Mouse (Mus musculus) cerebellum, adult (tissue): Measurements from ENCODE around the gene Yy2.
A peak's percentile ranks its signal among the peaks of the same experiment; 100 is the strongest.

Source experiments
- ATAC-seq: cut with Nextera tagmentation; 2 replicates; pipeline ENCODE4 v1.9.2; 2017; ENCODE audit warnings: mild to moderate bottlenecking, moderate library complexity, mixed read lengths; ENCODE audit not compliant: insufficient number of reproducible peaks, low FRiP score, low TSS enrichment

Gene Yy2

DNA sequence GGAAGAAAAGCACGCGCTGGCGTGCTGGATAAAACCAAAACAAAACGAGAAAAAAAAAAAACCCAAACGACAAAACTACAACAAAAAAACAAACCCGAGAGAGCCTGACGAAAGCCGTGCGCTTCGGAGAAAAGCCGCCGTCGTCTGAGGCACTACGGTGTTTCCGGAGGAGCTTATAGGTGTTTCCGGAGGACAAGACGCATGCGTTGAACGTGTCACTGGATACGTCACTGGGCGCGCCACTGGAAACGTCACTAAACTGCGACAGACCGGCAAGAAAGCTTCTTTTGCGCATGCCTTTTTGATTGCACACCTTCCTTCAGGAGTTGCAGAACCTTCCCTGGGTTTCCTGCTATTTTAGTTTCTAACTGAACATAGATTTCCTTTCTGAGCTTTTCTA lies at the start of gene Yy2:
TSS of gene Yy2 (minus strand) at position 146 of the 400 bp plus-strand sequence.
- ATAC-seq = no peak

DNA sequence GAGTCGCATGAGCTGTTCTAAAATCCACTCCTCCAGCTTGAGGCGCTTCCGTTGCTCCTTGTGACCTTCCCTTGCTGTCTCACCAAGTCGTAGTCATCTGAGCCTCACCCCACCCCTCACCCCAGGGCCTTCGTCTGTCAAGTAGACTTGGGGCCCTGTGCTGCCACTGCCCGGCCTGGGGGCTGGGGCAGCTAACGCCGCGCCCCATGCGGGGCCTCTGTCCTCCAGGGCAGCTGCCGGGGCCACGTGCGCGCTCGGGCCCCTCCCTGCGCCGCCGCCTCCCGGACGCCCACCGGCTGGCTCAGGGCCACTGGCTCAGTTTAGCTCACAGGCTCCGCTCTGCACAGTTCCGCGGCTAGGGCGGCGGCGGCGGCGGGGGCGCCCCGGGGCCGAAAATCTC lies 44.1 kb upstream of the Yy2 start:
- no peak for ATAC-seq

DNA sequence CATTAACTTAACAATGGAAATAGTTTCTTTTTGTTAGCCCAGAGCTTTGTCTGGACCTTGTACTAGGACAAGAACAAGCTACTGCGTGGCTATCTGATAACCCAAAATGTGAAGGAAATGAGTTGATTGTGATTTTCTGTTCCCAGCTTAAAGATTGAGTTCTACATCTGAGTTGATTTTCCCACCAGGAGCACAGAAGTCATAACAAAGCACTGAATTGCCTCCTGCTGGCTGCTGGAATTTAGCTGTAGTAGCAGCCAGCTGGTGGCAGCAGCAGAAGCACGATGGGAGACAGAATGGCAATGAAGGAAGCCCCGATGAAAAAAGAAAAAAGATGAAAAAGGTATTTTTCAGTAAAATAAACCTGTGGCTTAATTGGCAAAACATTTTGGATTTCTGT lies 32.7 kb upstream of the Yy2 start:
- no peak for ATAC-seq

DNA sequence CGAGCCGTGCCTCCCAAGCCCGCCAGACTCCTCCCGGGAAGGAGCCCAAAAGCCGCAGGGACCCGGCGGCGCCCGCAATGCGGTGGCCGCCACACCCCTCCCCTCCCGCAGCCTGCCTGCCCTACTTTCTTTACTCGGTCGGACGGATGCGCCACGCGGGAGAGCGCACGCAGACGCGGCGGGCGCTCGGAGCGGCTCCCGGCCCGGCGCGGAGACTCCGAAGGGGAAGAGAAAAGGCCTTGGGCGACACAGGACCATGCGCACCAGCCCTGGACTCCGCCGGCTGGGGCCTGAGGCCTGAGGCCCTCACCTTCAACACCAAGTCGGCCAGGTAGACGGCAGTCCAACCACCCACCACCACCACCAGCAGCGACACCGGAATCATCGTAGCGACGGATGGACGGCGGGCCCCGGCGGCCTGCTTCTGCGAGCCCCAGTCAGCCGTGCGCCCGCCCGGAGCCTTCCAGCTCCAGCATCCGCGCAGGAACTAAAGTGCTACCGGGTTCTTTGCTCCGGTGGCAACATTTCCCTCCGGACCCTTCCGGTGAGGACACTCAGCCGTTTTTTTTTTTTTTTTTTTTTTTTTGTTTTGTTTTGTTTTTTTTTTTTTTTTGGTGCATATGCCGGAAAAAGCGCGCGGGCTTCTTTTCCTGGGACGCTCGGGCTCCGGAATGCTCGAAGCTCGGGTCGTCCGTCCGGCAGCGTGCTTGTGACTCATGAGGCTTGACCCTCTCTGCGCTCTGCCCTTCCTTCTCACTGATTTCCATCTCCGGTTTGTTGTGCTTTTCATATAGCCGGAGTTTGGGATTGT lies 29.6 kb upstream of the Yy2 start, which contains the start of gene Mbtps2:
TSS of gene Mbtps2 (minus strand) at position 530 of the 811 bp plus-strand sequence.
- peak; percentile 78 for ATAC-seq

DNA sequence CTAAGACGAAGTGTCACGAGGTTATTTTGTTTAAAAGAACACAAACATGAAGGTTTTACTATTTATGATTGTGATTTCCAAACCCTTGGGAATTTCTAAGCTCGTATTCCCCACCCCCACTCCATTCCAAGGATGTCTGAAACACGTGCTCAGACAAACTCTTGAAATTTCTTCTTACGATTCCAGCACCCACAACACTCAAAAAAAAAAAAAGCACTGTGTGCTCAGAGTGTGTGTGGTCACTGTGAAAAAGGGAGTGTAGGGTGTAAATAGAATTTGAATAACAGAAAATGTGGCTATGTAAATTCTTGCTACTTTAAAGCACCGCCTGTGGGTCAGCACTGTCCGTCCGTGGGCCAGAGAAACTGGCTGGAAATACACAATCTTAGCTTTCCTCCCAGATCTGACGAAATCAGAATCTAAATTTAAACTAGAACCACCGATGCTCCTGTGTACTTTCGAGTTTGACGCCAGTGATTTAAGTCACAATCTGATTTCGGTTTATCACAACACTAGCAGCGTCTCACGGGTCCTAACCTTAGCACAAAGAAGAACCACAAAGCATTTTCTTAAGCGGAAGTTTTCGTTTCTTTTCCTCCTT lies 28.9 kb upstream of the Yy2 start:
- peak; percentile 41; the same call in 1 of the 2 replicates for ATAC-seq

DNA sequence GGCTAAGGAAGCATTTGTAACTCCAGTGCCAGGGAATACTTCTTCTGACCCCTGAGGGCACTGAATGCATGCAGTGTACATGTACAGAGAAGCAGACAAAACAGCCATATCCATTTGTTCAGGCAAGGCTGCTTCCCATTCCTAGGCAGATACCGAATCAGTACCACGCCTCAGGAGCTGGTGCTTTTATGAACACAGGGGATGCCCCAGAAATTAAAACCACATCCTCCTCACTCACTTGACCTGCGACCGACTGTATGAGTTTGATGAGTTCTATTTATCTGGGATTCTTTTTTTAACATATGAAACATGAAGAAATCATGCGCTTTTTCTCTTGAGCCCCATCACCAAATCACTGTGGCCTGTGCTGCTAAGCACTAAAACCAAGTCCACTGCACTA lies 28.0 kb upstream of the Yy2 start:
- no peak for ATAC-seq

DNA sequence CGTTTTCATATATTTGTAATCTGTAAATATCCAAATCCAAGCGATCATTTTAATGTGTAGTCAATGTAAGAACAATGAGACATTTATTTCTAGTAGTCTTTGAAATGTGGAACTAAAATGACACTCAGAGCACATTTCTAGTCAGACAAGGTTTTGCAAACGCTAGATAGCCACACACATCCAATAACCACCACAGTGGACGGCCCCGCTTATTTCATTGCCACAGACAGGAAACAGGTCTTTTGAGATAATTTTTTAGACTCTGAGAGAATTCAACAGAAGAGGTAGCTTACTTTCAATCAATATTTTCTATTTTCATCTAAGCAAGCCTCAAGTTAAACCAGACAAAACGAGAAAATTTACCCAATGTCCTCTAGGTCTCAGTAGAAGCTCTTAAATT lies 27.1 kb upstream of the Yy2 start:
- ATAC-seq = no peak

DNA sequence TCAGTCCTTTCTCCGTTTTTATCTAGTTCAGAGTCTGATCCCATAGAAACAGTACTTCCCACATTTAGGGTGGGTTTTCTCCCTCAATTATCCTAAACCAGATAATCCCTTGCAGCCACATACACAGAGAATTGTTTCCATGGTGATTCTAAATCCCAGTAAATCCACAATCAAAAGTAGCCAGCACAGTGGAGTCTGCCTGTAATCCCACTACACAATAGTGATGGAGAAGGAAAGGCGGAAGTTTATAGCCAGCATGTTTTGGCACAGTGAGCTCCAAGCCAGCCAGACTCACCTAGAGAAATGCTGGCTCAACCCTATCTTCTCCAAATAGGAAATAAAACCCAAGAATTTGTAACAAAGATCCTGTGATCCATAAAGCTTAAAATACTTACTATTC lies 25.8 kb upstream of the Yy2 start:
- no peak for ATAC-seq

DNA sequence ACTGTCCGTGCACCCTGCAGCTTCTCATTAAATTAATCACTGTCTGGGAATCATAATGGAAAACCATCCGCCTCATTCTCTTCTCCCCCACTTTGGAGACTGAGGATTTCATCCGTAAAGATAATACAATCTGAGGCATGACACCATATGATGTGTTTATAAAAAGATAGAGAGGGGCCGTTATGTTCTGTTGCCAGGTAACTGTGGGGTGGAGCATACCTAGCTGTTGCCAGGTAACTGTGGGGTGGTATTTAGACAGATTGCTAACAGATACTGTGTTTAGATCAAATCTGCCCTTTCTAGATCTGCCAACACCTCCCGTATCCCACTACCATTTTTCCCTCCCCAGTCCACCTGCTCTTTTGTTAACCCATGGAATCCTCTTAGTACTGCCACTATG lies 18.2 kb upstream of the Yy2 start:
- ATAC-seq = peak; percentile 52; the same call in 1 of the 2 replicates

DNA sequence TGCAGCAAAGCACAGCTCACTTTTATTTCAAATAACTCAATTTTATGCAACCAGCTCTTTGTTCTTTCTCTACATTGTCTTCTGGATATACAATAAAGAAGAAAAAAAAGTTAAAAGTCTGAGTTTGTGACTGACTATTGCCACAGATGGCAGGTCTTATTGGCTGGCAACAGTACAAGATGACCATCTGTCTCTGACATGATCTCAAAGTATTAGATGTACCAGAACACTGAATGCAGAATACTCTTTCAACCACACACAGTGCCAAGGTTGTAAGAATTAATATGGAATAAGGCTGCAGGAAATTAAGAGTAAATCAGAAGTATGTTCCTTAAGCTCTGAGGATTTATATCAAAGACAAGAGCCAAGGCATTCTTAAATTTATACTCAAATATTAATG lies 17.6 kb upstream of the Yy2 start:
- ATAC-seq = peak; percentile 85

DNA sequence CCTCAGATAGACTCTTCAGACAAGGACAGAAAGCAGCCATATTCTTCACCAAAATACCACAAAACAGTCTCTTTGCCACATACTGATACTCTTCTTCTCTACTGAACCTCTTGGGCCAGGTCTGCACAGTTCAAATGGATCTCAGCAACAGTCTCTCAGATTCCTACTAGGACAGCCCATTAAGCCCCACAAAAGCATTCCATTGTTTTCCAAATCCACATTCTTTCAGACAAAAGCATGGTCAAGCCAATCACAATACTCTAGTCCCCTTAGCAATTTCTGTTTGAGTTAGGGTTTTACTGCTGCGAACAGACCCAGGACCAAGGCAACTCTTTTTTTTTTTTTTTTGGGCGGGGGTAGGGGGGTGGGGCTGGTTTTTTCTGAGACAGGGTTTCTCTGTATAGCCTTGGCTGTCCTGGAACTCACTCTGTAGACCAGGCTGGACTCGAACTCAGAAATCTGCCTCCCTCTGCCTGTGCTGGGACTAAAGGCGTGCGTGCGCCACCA lies 10.4 kb upstream of the Yy2 start:
- ATAC-seq = no peak

DNA sequence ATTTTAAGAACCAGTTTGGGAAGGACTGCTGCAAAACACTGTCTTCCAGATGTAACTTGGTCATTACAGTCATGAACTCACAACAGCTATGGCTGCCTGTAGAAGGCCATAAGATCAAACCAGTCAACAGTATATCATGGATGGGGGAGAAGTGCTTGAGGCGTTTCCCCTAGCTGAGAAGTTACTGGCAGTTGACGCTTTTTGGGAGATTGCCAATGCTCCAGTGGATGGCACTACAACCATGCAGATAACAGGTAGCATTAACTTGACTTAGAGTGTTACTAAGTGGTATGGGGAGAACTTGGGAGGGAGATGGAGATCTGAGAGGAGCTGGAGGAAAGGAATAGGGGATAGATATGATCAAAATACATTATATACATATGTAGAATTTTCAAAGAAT lies 5.9 kb upstream of the Yy2 start:
- no peak for ATAC-seq

DNA sequence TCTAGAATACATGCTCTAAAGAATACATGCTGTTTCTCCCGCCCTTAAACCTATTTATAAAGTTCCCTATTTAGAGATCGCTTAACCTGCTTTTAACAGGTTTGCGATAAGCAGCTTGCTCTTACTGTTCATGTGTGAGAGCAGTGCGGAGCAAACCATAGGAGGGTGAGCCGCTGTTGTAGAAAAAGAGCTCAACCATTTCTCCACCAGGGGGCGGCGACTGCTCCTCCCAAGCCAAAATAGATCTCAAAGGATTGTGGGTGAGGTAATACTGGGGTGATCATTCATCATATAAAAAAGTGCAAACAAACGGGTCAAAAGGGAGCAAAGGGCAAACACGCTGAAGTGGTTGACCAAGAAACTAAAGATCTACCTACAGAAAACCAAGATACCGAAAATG lies 5.0 kb downstream of the Yy2 start:
- no peak for ATAC-seq

DNA sequence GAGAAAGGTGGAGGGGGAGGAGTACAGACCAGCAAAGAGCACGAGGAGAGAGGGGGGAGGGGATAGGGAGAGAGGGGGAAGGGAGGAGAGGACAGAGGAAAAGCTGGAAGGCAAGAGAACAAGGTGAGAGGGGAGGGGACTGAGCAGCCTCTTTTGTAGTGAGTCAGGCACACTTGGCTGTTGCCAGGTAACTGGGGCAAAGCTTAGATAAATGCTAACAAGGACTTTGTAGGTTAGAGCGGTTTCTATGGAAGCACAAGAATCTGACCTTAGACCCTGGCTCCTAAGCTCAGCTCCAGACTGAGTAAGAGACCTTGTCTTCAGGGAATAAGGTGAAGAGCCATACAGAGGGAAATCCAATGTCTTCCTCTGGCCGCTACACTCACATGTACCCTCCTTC lies 21.7 kb downstream of the Yy2 start:
- no peak for ATAC-seq
